Mouse (Mus musculus): ENCODE results near the gene Lrrc63.

The Lrrc63 gene

GRCm38 (mm10) chr14:75138503-75138902 is 7.8 kb upstream of the Lrrc63 start:
- no peak for DNase-seq (ENCODE audit: low spot score in 2 of 2)

- DNase-seq (ENCODE audit: low spot score in 2 of 2) = no peak
Measured at GRCm38 (mm10) chr14:75136119-75136966, 5.7 kb upstream of the Lrrc63 start.

- DNase-seq (ENCODE audit: low spot score in 2 of 2) = no peak
Measured at GRCm38 (mm10) chr14:75131324-75131935, 749 bp upstream of the Lrrc63 start.

- DNase-seq (ENCODE audit: low spot score in 2 of 2) = no peak
Measured at GRCm38 (mm10) chr14:75121658-75122057, 9.0 kb downstream of the Lrrc63 start.

GRCm38 (mm10) chr14:75102956-75103355 is 27.7 kb downstream of the Lrrc63 start:
- no peak for DNase-seq (ENCODE audit: low spot score in 2 of 2)

- peak in 1 of 2 experiments; percentile 42 for DNase-seq (ENCODE audit: low spot score in 2 of 2)
Measured at GRCm38 (mm10) chr14:75077946-75078345, 52.7 kb downstream of the Lrrc63 start.

DNA sequence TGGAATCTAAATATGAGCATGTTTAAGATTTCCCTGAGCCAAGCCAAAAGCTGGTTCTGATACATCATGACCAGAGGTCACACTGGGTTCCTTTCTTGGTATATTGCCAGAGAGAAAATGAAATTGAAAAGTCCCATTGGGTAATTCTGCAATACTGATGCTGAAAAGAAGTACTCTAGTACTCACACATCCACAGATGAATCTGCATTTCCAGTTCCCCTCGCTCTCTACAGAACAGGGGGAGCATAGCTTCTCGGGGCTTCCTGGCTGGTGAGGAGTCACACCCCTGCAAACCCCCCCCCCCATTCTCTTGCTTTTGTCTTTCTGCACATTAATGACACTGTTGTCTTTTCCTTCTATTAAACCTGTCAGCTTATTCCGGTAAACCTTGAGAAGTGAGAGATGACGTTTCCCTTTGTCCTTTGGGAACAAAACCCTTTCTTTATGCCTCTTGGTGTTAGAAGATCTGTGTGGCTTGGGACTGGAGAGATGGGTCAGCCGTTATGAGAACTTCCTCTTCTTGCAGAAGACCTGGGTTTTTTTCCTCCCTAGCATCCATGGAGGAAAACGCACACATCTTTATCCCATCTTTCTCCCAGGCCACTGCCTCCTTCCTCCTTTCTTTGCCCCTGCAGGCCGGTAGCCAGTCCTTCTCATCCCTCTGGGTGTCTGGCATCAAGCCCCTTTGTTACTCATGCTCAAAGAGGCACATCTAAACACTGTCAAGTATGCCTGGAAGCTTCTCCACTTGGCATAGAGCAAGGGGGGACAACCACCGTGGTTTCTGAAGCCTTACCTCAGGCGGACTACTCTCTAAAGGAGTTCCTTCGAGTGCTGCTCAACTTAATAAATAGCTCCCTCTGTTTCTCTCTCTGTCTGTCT is 55.1 kb downstream of the Lrrc63 start:
- no peak for DNase-seq (ENCODE audit: low spot score in 2 of 2)

- no peak for DNase-seq (ENCODE audit: low spot score in 2 of 2)
Measured at GRCm38 (mm10) chr14:75071091-75071490, 59.6 kb downstream of the Lrrc63 start.

- DNase-seq (ENCODE audit: low spot score in 2 of 2) = no peak
Measured at GRCm38 (mm10) chr14:75069356-75069979, 61.2 kb downstream of the Lrrc63 start.

DNA sequence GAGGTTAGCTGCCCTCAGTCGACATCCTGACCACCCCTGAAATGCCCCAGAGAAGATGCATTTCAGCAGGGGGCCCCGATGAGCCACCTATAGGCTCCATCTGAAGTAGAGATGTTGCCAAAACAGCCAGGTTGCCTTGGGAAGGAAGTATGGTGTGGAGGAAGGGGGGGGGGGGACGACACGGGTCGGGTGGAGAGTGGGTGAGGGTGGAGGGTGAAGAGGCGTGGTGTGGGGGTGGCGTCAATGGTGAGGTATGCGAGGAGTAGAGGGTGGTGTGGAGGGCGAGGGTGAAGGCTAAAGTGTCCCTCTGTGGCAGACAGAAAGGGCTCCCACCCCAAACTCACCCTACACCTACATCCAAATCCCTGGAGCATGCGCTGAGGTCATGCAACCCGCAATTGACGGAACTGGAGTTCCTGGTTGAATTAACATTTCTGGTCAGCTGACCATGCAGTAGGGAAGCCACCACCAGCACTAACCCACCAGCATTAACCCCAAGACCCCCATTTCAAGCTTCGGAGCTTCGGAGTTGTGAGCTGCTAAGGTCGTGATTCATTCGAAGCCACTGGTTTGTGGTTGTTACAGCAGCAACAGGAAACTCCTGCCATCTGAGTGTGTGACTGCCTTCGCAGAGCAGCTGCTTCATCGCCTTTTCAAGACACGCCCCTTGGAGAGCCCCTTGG is 62.1 kb downstream of the Lrrc63 start:
- no peak for DNase-seq (ENCODE audit: low spot score in 2 of 2)

DNA sequence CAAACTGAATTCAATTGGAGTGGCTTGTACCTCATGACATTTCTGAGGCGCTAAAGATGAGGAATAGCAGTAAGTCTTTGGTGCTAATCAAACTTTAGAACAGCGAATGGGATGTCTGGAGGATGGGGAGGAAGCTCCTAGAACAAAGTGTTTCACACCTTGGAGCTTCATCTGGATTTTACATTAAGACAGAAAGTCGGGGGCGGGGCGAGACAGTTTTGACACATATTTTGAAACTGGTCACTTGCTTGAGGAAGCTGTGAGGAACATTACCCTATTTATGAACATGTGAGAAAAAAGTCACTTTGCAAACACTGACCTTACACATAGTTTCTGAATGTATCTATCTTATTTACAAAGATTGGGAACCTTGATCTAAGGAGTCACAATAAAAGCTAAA is 65.5 kb downstream of the Lrrc63 start:
- no peak for DNase-seq (ENCODE audit: low spot score in 2 of 2)

DNA sequence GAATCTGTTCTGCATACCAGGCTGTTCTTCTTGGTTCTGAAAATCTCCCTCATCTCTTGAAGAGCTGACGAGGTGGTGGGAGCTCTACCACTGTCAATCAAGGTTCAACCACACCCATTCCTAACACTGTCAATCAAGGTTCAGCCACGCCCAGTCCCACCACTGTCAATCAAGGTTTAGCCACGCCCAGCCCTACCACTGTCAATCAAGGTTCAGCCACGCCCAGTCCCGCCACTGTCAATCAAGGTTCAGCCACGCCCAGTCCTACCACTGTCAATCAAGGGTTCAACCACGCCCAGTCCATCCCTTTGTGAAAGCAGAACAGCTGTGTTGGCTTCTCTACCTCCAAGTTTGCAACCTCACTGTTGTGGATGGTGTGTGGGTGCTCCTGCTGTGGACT is 66.2 kb downstream of the Lrrc63 start:
- no peak for DNase-seq (ENCODE audit: low spot score in 2 of 2)

GRCm38 (mm10) chr14:75063936-75064335 is 66.7 kb downstream of the Lrrc63 start:
- DNase-seq (ENCODE audit: low spot score in 2 of 2) = no peak

GRCm38 (mm10) chr14:75060562-75060961 is 70.1 kb downstream of the Lrrc63 start:
- DNase-seq (ENCODE audit: low spot score in 2 of 2) = no peak

- no peak for DNase-seq (ENCODE audit: low spot score in 2 of 2)
Measured at GRCm38 (mm10) chr14:75056861-75057431, 73.7 kb downstream of the Lrrc63 start.

DNA sequence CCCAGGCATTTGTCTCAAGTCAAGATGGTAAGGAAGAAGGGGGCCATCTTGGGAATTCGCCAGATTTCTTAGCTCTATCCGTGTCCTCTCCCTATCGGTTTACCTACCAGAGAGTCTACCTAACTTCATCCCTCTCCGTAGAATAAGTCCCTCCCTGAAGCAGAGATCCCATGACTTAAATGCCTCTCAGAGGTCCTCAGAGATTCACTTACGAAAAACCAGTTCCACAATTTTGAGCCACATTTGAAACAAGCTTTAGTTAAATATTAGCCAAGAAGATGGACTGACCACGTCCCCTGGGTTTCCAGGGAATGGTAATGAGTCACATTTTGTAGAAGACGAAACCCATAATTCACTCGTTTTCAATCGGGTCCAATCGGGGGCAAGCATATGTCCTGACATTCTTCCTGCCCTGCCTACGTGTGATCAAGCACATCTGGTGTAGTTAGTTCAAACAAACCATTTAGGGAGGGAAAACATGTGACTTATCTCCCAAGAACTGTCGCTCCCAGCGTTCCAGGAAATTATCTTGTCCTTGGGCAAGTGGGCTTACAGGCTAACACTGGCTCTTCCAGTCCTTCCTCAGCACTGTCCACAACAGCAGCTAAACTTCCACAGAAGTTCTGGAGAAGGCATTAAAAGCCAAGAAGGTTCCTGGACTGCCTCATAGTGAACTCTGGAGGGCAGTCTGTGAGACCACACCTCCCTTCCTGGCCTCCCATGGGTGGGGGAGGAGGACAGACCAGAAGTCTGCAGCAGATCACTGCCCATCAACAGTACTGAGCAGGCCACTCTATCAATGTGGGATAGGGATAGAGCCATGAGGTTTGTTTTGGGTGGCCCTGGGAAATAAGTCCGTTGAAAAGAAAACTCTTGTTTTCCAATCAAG is 76.0 kb downstream of the Lrrc63 start:
- DNase-seq (ENCODE audit: low spot score in 2 of 2) = no peak

DNA sequence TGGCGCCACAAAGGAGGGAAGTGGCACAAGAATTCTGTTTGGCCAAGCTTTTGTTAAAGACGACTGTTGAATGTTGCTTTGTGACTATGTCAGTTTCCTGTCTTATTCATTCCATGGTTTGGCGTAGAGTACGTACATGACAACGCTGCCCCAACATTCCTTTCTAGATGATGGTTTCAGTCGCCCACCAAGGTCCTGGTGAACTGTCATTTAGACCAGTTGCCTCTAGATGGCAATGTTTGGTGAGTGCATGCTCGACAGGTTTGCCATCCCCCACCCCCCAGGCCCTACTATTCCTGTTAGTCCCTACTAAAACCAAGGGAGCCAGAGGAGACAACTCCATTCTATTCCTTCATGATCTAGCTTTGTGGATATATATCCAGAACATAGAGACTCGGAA is 78.2 kb downstream of the Lrrc63 start:
- no peak for DNase-seq (ENCODE audit: low spot score in 2 of 2)

DNA sequence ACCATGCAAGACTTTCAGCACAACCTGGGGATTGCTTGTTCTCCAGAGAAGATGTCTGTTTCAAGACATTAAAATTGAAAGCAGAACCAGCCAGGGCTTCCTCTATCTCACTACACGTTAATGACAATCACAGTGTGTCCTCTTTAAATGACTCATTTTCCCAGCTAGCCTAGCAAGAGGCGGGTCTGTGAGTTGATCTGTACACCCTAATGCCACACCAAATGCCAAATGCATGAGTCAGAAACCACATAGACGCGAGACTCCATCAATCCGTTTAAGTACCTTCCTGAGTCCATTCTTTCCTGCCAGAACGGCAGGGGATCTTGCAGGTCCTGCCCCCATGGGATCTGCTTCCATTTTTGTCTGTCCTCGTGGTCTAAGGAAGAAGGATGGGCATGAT is 85.5 kb downstream of the Lrrc63 start:
- DNase-seq (ENCODE audit: low spot score in 2 of 2) = no peak

- DNase-seq (ENCODE audit: low spot score in 2 of 2) = no peak
Measured at GRCm38 (mm10) chr14:75035431-75035830, 95.2 kb downstream of the Lrrc63 start.

Measured in right cerebral cortex, postnatal 10 days (tissue).